Mouse (Mus musculus): ENCODE measurements around the gene Abi1.
A peak's percentile ranks its signal among the peaks of the same experiment; 100 is the strongest.
"Not testable (repeated sequence)": the region's sequence is repeated elsewhere in the genome, so short reads cannot be mapped to it uniquely, and the experiment has no call there.

The Abi1 gene

DNA sequence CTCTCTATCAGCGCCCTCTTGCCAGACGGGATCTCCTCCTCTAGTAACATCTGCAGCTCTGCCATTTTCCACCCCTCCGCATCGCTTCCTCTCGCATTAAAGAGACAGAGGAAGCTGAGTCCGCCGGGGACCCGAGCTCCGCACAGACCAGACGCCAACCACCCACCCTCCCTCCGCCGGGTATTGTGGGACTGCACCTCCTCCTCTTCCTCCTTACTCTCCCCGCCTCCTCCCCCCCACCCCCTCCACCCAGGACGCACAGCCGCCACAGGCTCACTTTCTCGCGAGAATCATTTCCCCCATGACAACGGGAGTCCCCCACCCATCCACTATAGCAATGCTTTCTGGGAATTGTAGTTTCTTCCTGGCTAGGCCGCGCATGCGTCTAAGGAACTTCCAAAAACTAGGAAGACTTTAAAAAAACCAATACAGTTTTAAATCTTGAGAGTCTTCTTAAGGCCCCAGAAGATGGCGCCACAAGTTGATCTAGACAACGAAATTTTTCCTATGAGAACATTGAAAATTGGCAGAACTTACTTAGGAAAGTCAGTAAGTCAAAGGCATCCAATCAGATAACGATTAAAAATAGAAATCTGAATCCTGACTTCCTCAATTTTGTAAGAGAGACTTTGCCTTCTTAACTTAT lies at the start of gene Abi1:
Gene Abi1, minus strand, starts transcription at position 241 of the 646 bp plus-strand sequence.
- peak; percentile 87 for DNase-seq

DNA sequence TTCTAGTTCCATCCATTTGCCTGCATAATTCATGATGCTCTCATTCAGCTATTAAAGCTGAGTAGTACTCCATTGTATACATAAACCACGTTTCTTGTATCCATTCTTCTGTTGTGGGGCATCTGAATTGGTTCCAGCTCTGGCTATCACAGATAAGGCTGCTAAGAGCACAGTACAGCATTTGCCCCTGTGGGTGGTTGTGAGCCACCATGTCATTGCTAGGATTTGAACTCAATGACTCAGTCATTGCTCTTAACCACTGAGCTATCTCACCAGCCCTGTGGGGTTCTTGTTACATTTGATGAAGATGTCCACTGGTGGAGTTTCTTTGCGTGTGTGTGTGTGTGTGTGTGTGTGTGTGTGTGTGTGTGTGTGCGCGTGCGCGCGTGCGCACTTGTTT lies 44.5 kb upstream of the Abi1 start:
- DNase-seq: no peak

- no peak for DNase-seq
These were observed 38.5 kb upstream of the Abi1 start for GRCm38 (mm10) chr2:23078588-23078987.

GRCm38 (mm10) chr2:23077693-23078092 lies 37.7 kb upstream of the Abi1 start:
- DNase-seq: no peak

DNA sequence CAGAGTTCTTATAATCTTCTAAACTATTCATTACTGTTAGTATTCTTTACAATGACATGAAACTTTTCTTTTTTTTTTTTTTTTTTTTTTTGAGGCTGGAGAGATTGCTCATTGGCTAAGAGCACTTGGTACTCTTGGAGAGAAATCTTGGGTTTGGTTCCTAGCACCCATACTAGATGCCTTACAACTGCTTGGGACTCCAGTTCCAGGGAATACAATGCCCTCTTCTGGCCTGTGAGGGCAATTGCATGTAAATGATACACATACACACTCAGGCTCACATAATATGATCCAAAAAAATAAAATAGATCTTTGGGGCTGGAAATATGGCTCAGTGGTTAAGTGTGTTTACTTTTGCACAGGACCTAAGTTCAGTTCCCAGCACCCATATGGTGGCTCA lies 36.7 kb upstream of the Abi1 start:
- no peak for DNase-seq

- DNase-seq: no peak
These were observed 35.8 kb upstream of the Abi1 start for GRCm38 (mm10) chr2:23075846-23076245.

GRCm38 (mm10) chr2:23071406-23071805 lies 31.4 kb upstream of the Abi1 start:
- no peak for DNase-seq

GRCm38 (mm10) chr2:23070491-23070890 lies 30.4 kb upstream of the Abi1 start:
- no peak for DNase-seq

DNA sequence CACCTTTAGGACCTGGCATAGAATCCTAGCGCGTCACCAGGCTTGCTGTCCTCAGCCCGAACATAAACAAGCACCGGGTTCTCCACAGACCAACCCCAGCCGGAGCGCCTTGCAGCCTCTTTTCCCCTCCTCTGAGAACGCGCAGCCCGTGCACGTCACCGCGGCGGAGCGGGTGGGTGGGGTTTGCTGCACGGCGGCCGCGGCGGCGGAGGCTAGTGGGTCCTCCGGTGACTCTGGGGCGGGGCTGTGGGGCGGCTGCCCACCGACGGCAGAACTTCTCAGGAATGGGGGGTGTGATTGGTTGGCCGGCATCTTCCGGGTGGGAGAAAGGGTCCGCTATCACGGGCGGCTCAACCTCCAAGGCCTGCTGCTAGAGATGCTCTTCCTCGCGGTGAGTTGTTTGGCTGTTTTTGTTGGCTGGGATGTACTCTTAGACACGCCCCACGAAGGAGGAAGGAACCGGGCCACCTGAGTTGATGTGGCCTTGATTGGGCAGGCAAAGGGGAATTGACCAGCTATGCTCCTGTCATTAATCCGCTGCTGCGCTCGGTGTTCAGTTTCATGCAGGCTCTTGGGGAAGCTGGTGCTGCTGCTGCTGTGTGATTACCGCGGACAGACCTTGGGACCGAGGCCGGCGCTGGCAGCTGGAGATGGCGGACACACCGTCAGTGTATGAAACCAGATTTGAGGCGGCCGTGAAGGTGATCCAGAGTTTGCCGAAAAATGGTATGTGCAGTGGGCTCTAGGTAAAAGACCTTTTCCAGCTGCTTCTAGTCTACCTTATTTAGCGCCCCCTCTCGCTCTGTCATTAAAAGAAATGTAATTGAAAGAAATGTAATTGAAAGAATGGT lies 29.1 kb upstream of the Abi1 start:
- peak; percentile 93 for DNase-seq

DNA sequence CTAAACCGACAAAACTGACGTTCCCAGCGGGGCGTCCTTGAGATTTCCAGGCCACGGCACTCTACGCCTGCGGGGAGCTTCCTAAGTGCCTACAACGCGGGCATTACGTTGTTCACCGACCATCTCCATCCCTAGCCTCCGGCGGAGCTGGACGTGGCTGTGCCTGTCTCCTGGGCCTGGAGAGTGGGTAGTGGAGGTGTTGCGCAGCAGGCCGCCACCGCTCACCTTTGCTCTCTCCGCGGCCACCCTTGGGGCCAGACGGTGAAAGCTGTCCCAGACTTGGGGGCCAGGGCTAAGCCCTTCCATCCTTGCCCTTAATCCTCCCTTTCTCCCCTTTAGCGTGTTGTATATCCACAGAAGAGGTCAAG lies 28.3 kb upstream of the Abi1 start:
- no peak for DNase-seq

DNA sequence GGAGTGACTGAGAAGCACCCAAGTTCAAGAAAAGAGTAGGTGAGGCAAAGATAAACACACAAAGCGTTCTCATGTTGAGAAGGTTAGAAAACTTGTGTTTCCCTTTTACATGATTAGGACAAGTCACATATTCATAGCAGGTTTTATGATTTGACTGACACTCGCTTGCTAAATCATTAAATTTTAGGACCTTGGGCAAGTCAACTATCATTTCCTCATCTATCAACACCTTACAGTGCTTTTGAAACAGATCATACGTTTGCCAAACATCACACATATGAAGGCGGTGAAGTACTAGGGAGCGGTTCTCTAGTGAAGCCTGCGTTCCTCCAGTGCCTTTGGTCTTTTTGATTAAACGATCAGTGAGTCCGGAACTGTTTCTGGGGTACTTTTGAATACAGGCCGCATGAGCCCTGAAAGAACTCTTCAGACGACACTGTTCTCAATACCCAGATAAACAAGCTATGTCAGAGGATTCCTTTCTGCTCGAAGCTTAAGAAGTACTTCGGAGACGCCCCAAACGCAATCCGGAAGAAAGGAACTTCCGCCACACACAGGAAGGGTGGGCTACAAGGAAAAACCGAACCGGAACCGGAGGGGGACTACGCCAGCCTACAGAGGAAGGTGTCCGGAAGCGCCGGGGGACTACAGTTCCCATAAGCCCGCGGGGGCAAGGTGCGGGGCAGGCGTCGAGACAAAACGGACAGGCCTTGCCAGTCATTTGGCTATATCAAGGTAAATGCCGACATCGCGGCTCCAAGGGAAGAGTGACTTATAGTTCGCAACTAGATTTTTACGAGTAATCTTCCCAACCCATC lies 27.7 kb upstream of the Abi1 start, which contains the start of gene Acbd5:
Gene Acbd5, plus strand, starts transcription at position 616 of the 818 bp plus-strand sequence.
- peak; percentile 93 for DNase-seq

DNA sequence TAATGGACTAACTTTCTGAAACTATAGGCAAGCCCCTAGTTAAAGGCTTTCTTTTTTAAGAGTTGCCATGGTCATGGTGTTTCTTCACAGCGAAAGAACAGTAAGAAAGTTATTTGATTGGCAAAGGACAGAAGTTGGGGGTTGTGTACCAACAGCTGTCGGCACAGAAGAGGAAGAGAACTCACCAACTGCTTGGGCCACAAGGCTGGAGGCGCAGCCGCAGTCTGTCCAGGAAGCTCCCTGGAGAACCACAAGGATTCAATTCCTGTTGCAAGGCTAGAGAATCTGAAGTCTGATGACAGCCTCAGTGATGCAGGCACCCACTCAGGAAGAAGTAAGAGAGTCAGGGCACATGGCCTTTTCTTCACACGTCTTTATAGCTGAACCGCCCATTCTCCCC lies 12.5 kb upstream of the Abi1 start:
- no peak for DNase-seq

DNA sequence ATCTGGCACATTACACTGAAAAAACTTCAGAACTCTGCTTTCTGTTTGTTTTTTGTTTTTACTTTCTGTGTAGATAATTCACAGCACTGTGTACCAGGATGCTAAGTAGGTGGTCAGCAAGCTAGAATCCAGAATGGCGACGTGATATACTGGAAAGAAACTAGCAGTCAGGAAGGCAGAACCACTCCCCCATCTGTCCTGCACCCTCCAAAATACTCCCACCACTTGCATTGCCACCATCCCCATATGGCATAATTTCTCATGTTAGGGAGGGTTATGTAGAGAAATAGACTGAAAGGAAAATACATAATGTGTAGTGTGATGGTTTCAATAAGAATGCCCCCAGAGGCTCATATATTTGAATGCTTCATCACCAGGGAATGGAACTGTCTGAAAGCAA lies 11.8 kb upstream of the Abi1 start:
- DNase-seq: no peak

GRCm38 (mm10) chr2:23048006-23048405 lies 8.0 kb upstream of the Abi1 start:
- no peak for DNase-seq

DNA sequence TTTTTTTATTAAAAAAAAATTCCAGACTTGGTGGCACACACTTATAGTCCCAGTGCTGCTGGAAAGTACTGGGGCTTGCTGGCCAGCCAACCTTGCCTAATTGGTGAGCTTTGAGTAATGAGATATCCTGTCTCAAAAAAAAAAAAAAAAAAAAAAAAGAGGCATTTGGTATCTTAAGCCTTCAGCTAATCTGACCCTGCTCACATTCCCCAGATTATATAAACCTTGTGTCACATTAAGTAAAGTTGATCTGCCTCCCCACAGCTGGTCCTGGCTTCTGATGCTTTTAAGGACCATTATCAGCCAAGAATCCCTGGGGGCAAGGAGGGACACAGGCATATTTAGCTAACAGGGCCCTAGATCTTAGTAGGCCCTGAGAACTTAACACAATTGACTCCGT lies 5.7 kb upstream of the Abi1 start:
- DNase-seq: no peak

DNA sequence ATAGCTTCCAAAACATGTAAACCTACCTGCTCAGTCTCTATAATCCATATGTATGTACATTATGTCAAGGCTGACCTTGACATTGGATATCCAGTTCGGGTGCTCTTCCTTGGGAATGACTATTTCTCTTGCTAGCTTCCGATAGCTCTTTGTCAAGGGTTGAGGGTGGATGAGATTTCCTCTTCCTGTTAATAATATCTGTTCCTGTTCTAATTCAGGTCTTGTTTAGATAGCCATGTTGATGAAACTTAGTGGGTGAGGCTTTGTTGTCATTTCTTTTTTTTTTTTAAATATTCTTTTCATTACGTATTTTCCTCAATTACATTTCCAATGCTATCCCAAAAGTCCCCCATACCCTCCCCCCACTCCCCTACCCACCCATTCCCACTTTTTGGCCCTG lies 2.1 kb upstream of the Abi1 start:
- DNase-seq: no peak

DNA sequence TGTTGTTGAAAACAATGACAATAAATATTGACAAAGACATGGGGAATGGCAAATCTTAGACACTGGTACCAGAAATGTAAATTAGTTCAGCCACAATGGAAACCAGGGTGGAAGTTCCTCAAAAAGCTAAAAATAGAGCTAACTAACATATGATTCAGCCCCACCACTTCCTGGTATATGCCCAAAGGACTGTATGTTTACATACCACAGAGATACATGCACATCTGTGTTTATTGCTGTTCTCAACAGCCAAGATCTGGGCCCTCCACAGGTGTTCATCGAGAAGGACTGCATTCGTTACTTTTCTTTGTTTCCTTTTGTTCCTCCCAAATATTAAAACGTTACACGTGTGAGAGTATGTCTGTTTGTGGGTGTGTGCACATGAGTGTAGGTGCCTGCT lies 1.4 kb upstream of the Abi1 start:
- DNase-seq: no peak

DNA sequence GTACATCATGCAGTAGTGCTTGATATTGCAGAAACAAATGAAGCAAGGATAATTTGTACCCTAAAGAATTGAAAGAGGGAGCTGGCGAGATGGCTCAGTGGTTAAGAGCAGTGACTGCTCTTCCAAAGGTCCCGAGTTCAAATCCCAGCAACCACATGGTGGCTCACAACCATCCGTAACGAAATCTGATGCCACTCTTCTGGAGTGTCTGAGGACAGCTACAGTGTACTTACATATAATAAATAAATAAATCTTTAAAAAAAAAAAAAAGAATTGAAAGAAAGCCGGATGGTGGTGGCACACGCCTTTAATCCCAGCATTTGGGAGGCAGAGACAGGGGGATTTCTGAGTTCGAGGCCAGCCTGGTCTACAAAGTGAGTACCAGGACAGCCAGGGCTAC lies 649 bp upstream of the Abi1 start:
- not testable (repeated sequence) for DNase-seq

GRCm38 (mm10) chr2:23039082-23040000 lies 700 bp downstream of the Abi1 start:
- DNase-seq: no peak

- DNase-seq: no peak
These were observed 4.6 kb downstream of the Abi1 start for GRCm38 (mm10) chr2:23035467-23035866.

GRCm38 (mm10) chr2:23034692-23035435 lies 5.2 kb downstream of the Abi1 start:
- DNase-seq: no peak

- DNase-seq: no peak
These were observed 9.4 kb downstream of the Abi1 start for GRCm38 (mm10) chr2:23030631-23031030.

All from cerebellum, adult 11 months (tissue).